Mouse (Mus musculus): ENCODE measurements at regions not wholly inside any gene's neighbourhood (a gene's known extent, or its start where the extent isn't known, plus 50 kb on each side); places are given as distances from the start of the nearest gene placed in this dataset.

- no peaks in the 10 kb centered on the region for H3K27me3 ChIP-seq (ENCODE audit: control insufficient read depth, insufficient read depth, low read length, poor library complexity, severe bottlenecking)
- no peaks in the 10 kb centered on the region for H3K36me3 ChIP-seq (ENCODE audit: control insufficient read depth, insufficient read depth, low read length, poor library complexity, severe bottlenecking)
- no peak for DNase-seq (ENCODE audit: low read depth, low spot score)
Measured at GRCm38 (mm10) chr1:76010212-76010800, 464.2 kb downstream of the Slc4a3 start.

- Histone ChIP-seq H3K27me3 (ENCODE audit: control insufficient read depth, insufficient read depth, low read length, poor library complexity, severe bottlenecking) (no peaks in the 10 kb centered on the region), H3K36me3 (ENCODE audit: control insufficient read depth, insufficient read depth, low read length, poor library complexity, severe bottlenecking) (no peaks in the 10 kb centered on the region)
- no peak for DNase-seq (ENCODE audit: low read depth, low spot score)
Measured at GRCm38 (mm10) chr1:76018588-76018987, 472.5 kb downstream of the Slc4a3 start.

GRCm38 (mm10) chr1:76019071-76019470 lies 473.0 kb downstream of the Slc4a3 start:
- no peaks in the 10 kb centered on the region for H3K27me3 ChIP-seq (ENCODE audit: control insufficient read depth, insufficient read depth, low read length, poor library complexity, severe bottlenecking)
- no peak for DNase-seq (ENCODE audit: low read depth, low spot score)
- no peaks in the 10 kb centered on the region for H3K36me3 ChIP-seq (ENCODE audit: control insufficient read depth, insufficient read depth, low read length, poor library complexity, severe bottlenecking)

- Histone ChIP-seq H3K36me3 (ENCODE audit: control insufficient read depth, insufficient read depth, low read length, poor library complexity, severe bottlenecking) (no peaks in the 10 kb centered on the region), H3K27me3 (ENCODE audit: control insufficient read depth, insufficient read depth, low read length, poor library complexity, severe bottlenecking) (no peaks in the 10 kb centered on the region)
- no peak for DNase-seq (ENCODE audit: low read depth, low spot score)
Measured at GRCm38 (mm10) chr1:76024650-76025049, 478.6 kb downstream of the Slc4a3 start.

GRCm38 (mm10) chr1:76025389-76025788 lies 479.3 kb downstream of the Slc4a3 start:
- no peaks in the 10 kb centered on the region for H3K27me3 ChIP-seq (ENCODE audit: control insufficient read depth, insufficient read depth, low read length, poor library complexity, severe bottlenecking)
- H3K36me3 ChIP-seq (ENCODE audit: control insufficient read depth, insufficient read depth, low read length, poor library complexity, severe bottlenecking): no peaks in the 10 kb centered on the region
- DNase-seq (ENCODE audit: low read depth, low spot score): no peak

- Histone ChIP-seq H3K27me3 (ENCODE audit: control insufficient read depth, insufficient read depth, low read length, poor library complexity, severe bottlenecking) (no peaks in the 10 kb centered on the region), H3K36me3 (ENCODE audit: control insufficient read depth, insufficient read depth, low read length, poor library complexity, severe bottlenecking) (no peaks in the 10 kb centered on the region)
- no peak for DNase-seq (ENCODE audit: low read depth, low spot score)
Measured at GRCm38 (mm10) chr1:76029059-76029458, 483.0 kb downstream of the Slc4a3 start.

GRCm38 (mm10) chr1:76031171-76031922 lies 485.3 kb downstream of the Slc4a3 start:
- no peak for DNase-seq (ENCODE audit: low read depth, low spot score)
- no peaks in the 10 kb centered on the region for H3K36me3 ChIP-seq (ENCODE audit: control insufficient read depth, insufficient read depth, low read length, poor library complexity, severe bottlenecking)
- H3K27me3 ChIP-seq (ENCODE audit: control insufficient read depth, insufficient read depth, low read length, poor library complexity, severe bottlenecking): no peaks in the 10 kb centered on the region

- H3K36me3 ChIP-seq (ENCODE audit: control insufficient read depth, insufficient read depth, low read length, poor library complexity, severe bottlenecking): no peaks in the 10 kb centered on the region
- no peak for DNase-seq (ENCODE audit: low read depth, low spot score)
- H3K27me3 ChIP-seq (ENCODE audit: control insufficient read depth, insufficient read depth, low read length, poor library complexity, severe bottlenecking): no peaks in the 10 kb centered on the region
Measured at GRCm38 (mm10) chr1:76031923-76032285, 485.8 kb downstream of the Slc4a3 start.

- Histone ChIP-seq H3K27me3 (ENCODE audit: control insufficient read depth, insufficient read depth, low read length, poor library complexity, severe bottlenecking) (no peaks in the 10 kb centered on the region), H3K36me3 (ENCODE audit: control insufficient read depth, insufficient read depth, low read length, poor library complexity, severe bottlenecking) (no peaks in the 10 kb centered on the region)
- no peak for DNase-seq (ENCODE audit: low read depth, low spot score)
Measured at GRCm38 (mm10) chr1:76032626-76033025, 486.6 kb downstream of the Slc4a3 start.

- Histone ChIP-seq H3K27me3 (ENCODE audit: control insufficient read depth, insufficient read depth, low read length, poor library complexity, severe bottlenecking) (no peaks in the 10 kb centered on the region), H3K36me3 (ENCODE audit: control insufficient read depth, insufficient read depth, low read length, poor library complexity, severe bottlenecking) (no peaks in the 10 kb centered on the region)
- no peak for DNase-seq (ENCODE audit: low read depth, low spot score)
Measured at GRCm38 (mm10) chr1:76036316-76036715, 490.2 kb downstream of the Slc4a3 start.

- no peaks in the 10 kb centered on the region for H3K36me3 ChIP-seq (ENCODE audit: control insufficient read depth, insufficient read depth, low read length, poor library complexity, severe bottlenecking)
- DNase-seq (ENCODE audit: low read depth, low spot score): no peak
- H3K27me3 ChIP-seq (ENCODE audit: control insufficient read depth, insufficient read depth, low read length, poor library complexity, severe bottlenecking): no peaks in the 10 kb centered on the region
Measured at GRCm38 (mm10) chr1:76039029-76039655, 493.1 kb downstream of the Slc4a3 start.

- no peak for DNase-seq (ENCODE audit: low read depth, low spot score)
- no peaks in the 10 kb centered on the region for H3K36me3 ChIP-seq (ENCODE audit: control insufficient read depth, insufficient read depth, low read length, poor library complexity, severe bottlenecking)
- no peaks in the 10 kb centered on the region for H3K27me3 ChIP-seq (ENCODE audit: control insufficient read depth, insufficient read depth, low read length, poor library complexity, severe bottlenecking)
Measured at GRCm38 (mm10) chr1:76039661-76040060, 493.6 kb downstream of the Slc4a3 start.

- Histone ChIP-seq H3K27me3 (ENCODE audit: control insufficient read depth, insufficient read depth, low read length, poor library complexity, severe bottlenecking) (no peaks in the 10 kb centered on the region), H3K36me3 (ENCODE audit: control insufficient read depth, insufficient read depth, low read length, poor library complexity, severe bottlenecking) (no peaks in the 10 kb centered on the region)
- DNase-seq (ENCODE audit: low read depth, low spot score): no peak
Measured at GRCm38 (mm10) chr1:76050264-76050663, 504.2 kb downstream of the Slc4a3 start.

- DNase-seq (ENCODE audit: low read depth, low spot score): no peak
- no peaks in the 10 kb centered on the region for H3K27me3 ChIP-seq (ENCODE audit: control insufficient read depth, insufficient read depth, low read length, poor library complexity, severe bottlenecking)
- no peaks in the 10 kb centered on the region for H3K36me3 ChIP-seq (ENCODE audit: control insufficient read depth, insufficient read depth, low read length, poor library complexity, severe bottlenecking)
Measured at GRCm38 (mm10) chr1:76053378-76054171, 507.5 kb downstream of the Slc4a3 start.

GRCm38 (mm10) chr1:76065783-76066182 lies 519.7 kb downstream of the Slc4a3 start:
- peaks cover 1% of the 10 kb centered on the region; the same call in 1 of the 2 replicates for H3K27me3 ChIP-seq (ENCODE audit: control insufficient read depth, insufficient read depth, low read length, poor library complexity, severe bottlenecking)
- DNase-seq (ENCODE audit: low read depth, low spot score): no peak
- no peaks in the 10 kb centered on the region for H3K36me3 ChIP-seq (ENCODE audit: control insufficient read depth, insufficient read depth, low read length, poor library complexity, severe bottlenecking)

Data from splenic B cell, adult 2 months (primary cell).